Mouse (Mus musculus) liver, postnatal 0 days (tissue): ENCODE measurements at regions not wholly inside any gene's neighbourhood (a gene's known extent, or its start where the extent isn't known, plus 50 kb on each side); places are given as distances from the start of the nearest gene placed in this dataset.

Experiments
- CTCF ChIP-seq: sonication (generic); IDR thresholded peaks from 2 replicates; pipeline ENCODE4 v1.5.1; 2016; ENCODE audit warnings: antibody characterized with exemption, low read depth
- EP300 ChIP-seq: IDR thresholded peaks from 2 replicates; pipeline ENCODE4 v1.6.1; 2016; ENCODE audit warnings: antibody characterized with exemption, low read depth, mild to moderate bottlenecking

DNA sequence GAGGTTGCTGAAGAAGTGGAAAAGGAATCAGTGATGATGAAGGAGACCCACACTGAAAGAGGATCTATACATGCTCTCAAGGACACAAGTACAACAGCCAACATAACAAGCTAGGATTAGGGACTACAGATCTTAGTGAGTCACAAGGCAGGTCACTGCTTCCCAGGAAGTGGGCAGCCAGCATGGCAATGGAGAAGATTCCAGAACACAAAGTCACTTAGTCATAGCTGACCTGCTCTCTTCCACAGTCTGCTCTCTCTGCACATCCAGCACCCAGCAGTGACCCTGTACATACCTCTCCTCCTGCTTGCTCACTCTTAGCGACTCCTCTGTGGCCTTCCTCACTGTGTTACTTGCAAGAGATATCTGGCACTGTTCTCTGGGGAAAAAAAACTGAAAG, 168.8 kb downstream of the Ccser2 start:
- TF ChIP-seq CTCF: no peak
- no peak for TF ChIP-seq EP300
